Mouse (Mus musculus): ENCODE data around the gene Bcas3. TPM values are rescaled to one million over a fixed set of nuclear protein-coding genes. Genes with fewer than 3 reads are reported as not detected.

Bcas3 gene
- polyA plus RNA-seq, 1 experiment from 2014 or later = 13.6 TPM

- H3K27ac ChIP-seq (ENCODE audit: low read depth) = no peak overlapping the region
- H3K4me3 ChIP-seq (ENCODE audit: low read depth, low read length) = no peak overlapping the region
- WGBS (ENCODE audit: insufficient replicate concordance) = 77% methylated on average over 5 of the region's 5 CpGs
- DNase-seq (no peak), ATAC-seq (no peak)
- TF ChIP-seq CTCF (IDR thresholded peaks at IDR 0.05; ENCODE audit: low read depth) (no peak), EP300 (IDR thresholded peaks at IDR 0.05; ENCODE audit: low read depth) (no peak)
- no peaks in the 10 kb centered on the region for H3K36me3 ChIP-seq (replicated peaks; ENCODE audit: insufficient read depth, low read length)
- no peak overlapping the region for H3K9ac ChIP-seq (replicated peaks)
- no peaks in the 10 kb centered on the region for H3K9me3 ChIP-seq (ENCODE audit: low read length)
- no peaks in the 10 kb centered on the region for H3K27me3 ChIP-seq (ENCODE audit: insufficient read depth, low read length)
- H3K4me2 ChIP-seq (ENCODE audit: low read depth, low read length) = no peak overlapping the region
- H3K4me1 ChIP-seq (ENCODE audit: insufficient read depth) = peaks cover 9% of the 10 kb centered on the region; the same call in 1 of the 2 replicates
These were observed 336.3 kb downstream of the Bcas3 start for GRCm38 (mm10) chr11:85689226-85689625.

GRCm38 (mm10) chr11:85691285-85691684 lies 338.3 kb downstream of the Bcas3 start:
- Histone ChIP-seq H3K4me2 (ENCODE audit: low read depth, low read length) (no peak overlapping the region), H3K9me3 (ENCODE audit: low read length) (no peaks in the 10 kb centered on the region), H3K27ac (ENCODE audit: low read depth) (no peak overlapping the region), H3K4me3 (ENCODE audit: low read depth, low read length) (no peak overlapping the region), H3K36me3 (replicated peaks; ENCODE audit: insufficient read depth, low read length) (no peaks in the 10 kb centered on the region), H3K9ac (replicated peaks) (no peak overlapping the region), H3K4me1 (ENCODE audit: insufficient read depth) (peaks cover 15% of the 10 kb centered on the region), H3K27me3 (ENCODE audit: insufficient read depth, low read length) (no peaks in the 10 kb centered on the region)
- DNase-seq = no peak
- WGBS (ENCODE audit: insufficient replicate concordance) = 39% methylated on average over 5 of the region's 5 CpGs
- TF ChIP-seq CTCF (IDR thresholded peaks at IDR 0.05; ENCODE audit: low read depth) = no peak
- TF ChIP-seq EP300 (IDR thresholded peaks at IDR 0.05; ENCODE audit: low read depth) = no peak
- no peak for ATAC-seq

GRCm38 (mm10) chr11:85695614-85696263 lies 342.8 kb downstream of the Bcas3 start:
- Histone ChIP-seq H3K9ac (replicated peaks) (no peak overlapping the region), H3K27me3 (ENCODE audit: insufficient read depth, low read length) (no peaks in the 10 kb centered on the region), H3K9me3 (ENCODE audit: low read length) (no peaks in the 10 kb centered on the region), H3K4me2 (ENCODE audit: low read depth, low read length) (peak overlapping the region; percentile 47), H3K4me3 (ENCODE audit: low read depth, low read length) (0 out of 2 replicates have a peak overlapping the region, but pooled peaks have one; percentile 6), H3K36me3 (replicated peaks; ENCODE audit: insufficient read depth, low read length) (no peaks in the 10 kb centered on the region), H3K4me1 (ENCODE audit: insufficient read depth) (peaks cover 23% of the 10 kb centered on the region), H3K27ac (ENCODE audit: low read depth) (0 out of 2 replicates have a peak overlapping the region, but pooled peaks have one; percentile 11)
- 64% methylated on average over 16 of the region's 16 CpGs for WGBS (ENCODE audit: insufficient replicate concordance)
- DNase-seq (peak; percentile 55), ATAC-seq (peak; percentile 89)
- no peak for TF ChIP-seq CTCF (IDR thresholded peaks at IDR 0.05; ENCODE audit: low read depth)

GRCm38 (mm10) chr11:85696491-85697398 lies 343.8 kb downstream of the Bcas3 start:
- Histone ChIP-seq H3K27me3 (ENCODE audit: insufficient read depth, low read length) (no peaks in the 10 kb centered on the region), H3K27ac (ENCODE audit: low read depth) (no peak overlapping the region), H3K4me3 (ENCODE audit: low read depth, low read length) (no peak overlapping the region), H3K4me1 (ENCODE audit: insufficient read depth) (peaks cover 15% of the 10 kb centered on the region), H3K9ac (replicated peaks) (no peak overlapping the region), H3K4me2 (ENCODE audit: low read depth, low read length) (no peak overlapping the region), H3K9me3 (ENCODE audit: low read length) (no peaks in the 10 kb centered on the region), H3K36me3 (replicated peaks; ENCODE audit: insufficient read depth, low read length) (no peaks in the 10 kb centered on the region)
- no peak for DNase-seq
- TF ChIP-seq EP300 (IDR thresholded peaks at IDR 0.05; ENCODE audit: low read depth) = no peak
- TF ChIP-seq CTCF (IDR thresholded peaks at IDR 0.05; ENCODE audit: low read depth) = no peak
- no peak for ATAC-seq
- 74% methylated on average over 14 of the region's 14 CpGs for WGBS (ENCODE audit: insufficient replicate concordance)

GRCm38 (mm10) chr11:85697468-85697867 lies 344.5 kb downstream of the Bcas3 start:
- H3K27ac ChIP-seq (ENCODE audit: low read depth) = no peak overlapping the region
- ATAC-seq (no peak), DNase-seq (no peak)
- no peak overlapping the region for H3K9ac ChIP-seq (replicated peaks)
- no peaks in the 10 kb centered on the region for H3K27me3 ChIP-seq (ENCODE audit: insufficient read depth, low read length)
- H3K9me3 ChIP-seq (ENCODE audit: low read length) = no peaks in the 10 kb centered on the region
- peaks cover 15% of the 10 kb centered on the region for H3K4me1 ChIP-seq (ENCODE audit: insufficient read depth)
- no peaks in the 10 kb centered on the region for H3K36me3 ChIP-seq (replicated peaks; ENCODE audit: insufficient read depth, low read length)
- WGBS (ENCODE audit: insufficient replicate concordance) = 61% methylated on average over 4 of the region's 4 CpGs
- no peak overlapping the region for H3K4me2 ChIP-seq (ENCODE audit: low read depth, low read length)
- TF ChIP-seq CTCF (IDR thresholded peaks at IDR 0.05; ENCODE audit: low read depth) = no peak
- no peak for TF ChIP-seq EP300 (IDR thresholded peaks at IDR 0.05; ENCODE audit: low read depth)
- H3K4me3 ChIP-seq (ENCODE audit: low read depth, low read length) = no peak overlapping the region

- Histone ChIP-seq H3K27ac (ENCODE audit: low read depth) (no peak overlapping the region), H3K4me3 (ENCODE audit: low read depth, low read length) (no peak overlapping the region), H3K4me2 (ENCODE audit: low read depth, low read length) (no peak overlapping the region), H3K9ac (replicated peaks) (no peak overlapping the region), H3K4me1 (ENCODE audit: insufficient read depth) (peaks cover 15% of the 10 kb centered on the region), H3K9me3 (ENCODE audit: low read length) (no peaks in the 10 kb centered on the region), H3K36me3 (replicated peaks; ENCODE audit: insufficient read depth, low read length) (no peaks in the 10 kb centered on the region), H3K27me3 (ENCODE audit: insufficient read depth, low read length) (no peaks in the 10 kb centered on the region)
- TF ChIP-seq CTCF (IDR thresholded peaks at IDR 0.05; ENCODE audit: low read depth) = no peak
- TF ChIP-seq EP300 (IDR thresholded peaks at IDR 0.05; ENCODE audit: low read depth) = no peak
- no peak for ATAC-seq
- no peak for DNase-seq
- WGBS (ENCODE audit: insufficient replicate concordance) = 74% methylated on average over 11 of the region's 11 CpGs
These were observed 345.3 kb downstream of the Bcas3 start for GRCm38 (mm10) chr11:85698242-85698641.
